Mouse (Mus musculus) ovary, adult 10 weeks (tissue): ENCODE data around the gene Mmp23. TPM values are rescaled to one million over a fixed set of nuclear protein-coding genes. Genes with fewer than 3 reads are reported as not detected.

Source experiments
- polyA plus RNA-seq: library from polyadenylated mRNA; stranded (reverse); fragments of 350-450 nt; fragmentation: Illumina TruSeq; extraction: RNeasy Lipid Tissue Mini Kit (QIAGEN cat#74804); gene quantifications from one replicate; pipeline ENCODE4 v1.2.3, GENCODE M21; 2014

Gene Mmp23
- polyA plus RNA-seq = 2.3 TPM

DNA sequence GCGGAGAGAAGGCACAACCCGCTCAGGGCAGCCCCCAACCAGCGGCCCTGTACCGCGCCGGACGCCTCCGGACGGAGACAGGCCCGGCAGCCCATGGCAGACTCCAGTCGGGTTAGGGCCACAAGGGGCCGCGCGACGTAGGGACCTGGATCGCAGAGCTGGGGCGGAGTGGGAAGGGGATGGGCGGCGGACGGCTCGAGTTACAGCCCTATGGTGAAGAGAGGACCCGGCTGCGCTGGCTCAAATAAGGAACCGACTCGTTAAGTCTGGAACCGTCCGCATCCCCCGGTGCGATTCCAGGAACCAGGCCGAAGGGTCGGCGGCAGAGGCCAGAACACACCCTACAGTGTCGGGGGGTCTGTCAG lies at the start of gene Mmp23:
Gene Mmp23 (minus strand): TSS at position 299 of the 365 bp plus-strand sequence.

GRCm38 (mm10) chr4:155694111-155694481 lies 40.9 kb upstream of the Mmp23 start, which contains the start of gene Fndc10:
Gene Fndc10 (plus strand): TSS chr4:155694342.

DNA sequence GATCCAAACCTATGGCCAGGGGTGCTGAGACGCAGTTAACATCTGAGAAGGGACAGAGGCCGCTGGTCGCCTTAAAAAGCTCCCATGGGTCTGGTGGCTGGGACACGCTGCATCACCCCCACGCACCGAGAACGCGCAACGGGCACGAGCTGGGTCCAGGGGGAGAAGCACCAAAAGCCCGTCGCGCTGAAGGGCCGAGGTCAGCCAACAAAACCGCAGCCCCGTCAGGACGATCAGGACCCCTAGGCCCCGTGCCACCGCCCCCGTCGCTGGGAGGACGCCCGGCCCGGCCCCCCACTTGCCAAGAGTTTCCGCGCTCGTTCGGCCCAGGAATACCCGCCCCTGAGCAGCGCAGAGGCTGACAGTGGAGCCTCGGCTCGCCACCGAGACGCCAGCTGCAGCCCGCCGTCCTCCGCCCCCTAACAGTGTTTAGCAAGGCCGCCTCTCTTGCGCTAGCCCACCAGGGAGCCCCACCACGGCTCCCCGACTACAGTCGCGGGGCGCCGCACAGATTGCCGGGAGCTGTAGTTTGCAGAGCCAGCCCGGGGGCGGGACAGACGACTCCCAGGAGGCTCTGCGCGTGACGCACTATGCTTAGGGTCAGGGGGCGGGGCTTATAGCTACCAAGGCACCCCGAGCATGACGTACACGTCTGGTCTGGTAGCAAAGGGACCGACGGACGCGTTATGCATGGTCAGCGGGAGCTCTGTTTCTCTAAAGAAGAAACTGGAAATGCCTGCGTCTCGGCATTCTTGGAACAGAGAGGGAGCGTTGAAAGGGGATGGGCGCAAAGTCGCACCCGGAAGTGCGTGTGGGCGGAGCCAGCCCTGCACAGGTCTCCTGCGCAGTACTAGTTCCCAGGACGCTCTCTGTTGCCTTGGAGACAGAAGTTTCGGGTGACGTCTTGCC lies 15.8 kb upstream of the Mmp23 start, which contains the start of gene Mib2:
Gene Mib2 (minus strand): TSS at position 510 of the 909 bp plus-strand sequence.

DNA sequence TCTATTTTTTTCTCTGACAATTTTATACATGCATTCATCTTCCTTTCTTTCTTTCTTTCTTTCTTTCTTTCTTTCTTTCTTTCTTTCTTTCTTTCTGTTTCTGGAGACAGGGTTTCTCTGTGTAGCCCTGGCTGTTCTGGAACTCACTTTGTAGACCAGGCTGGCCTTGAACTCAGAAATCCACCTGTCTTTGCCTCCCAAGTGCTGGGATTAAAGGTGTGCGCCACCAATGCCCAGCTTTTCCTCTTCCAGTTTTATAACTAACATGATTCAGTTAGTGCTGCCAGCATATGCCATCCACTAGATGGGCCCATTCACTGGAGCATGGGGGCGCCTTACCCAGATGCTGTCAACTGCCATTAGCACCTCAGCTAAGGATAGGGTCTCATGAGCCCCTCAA lies 7.9 kb downstream of the Mmp23 start, which contains the start of gene Gm10563:
Gene Gm10563 (minus strand): TSS at position 101 of the 400 bp plus-strand sequence.

GRCm38 (mm10) chr4:155624338-155625291 lies 28.6 kb downstream of the Mmp23 start, which contains the start of gene Cdk11b:
Gene Cdk11b (plus strand): TSS chr4:155624854.

DNA sequence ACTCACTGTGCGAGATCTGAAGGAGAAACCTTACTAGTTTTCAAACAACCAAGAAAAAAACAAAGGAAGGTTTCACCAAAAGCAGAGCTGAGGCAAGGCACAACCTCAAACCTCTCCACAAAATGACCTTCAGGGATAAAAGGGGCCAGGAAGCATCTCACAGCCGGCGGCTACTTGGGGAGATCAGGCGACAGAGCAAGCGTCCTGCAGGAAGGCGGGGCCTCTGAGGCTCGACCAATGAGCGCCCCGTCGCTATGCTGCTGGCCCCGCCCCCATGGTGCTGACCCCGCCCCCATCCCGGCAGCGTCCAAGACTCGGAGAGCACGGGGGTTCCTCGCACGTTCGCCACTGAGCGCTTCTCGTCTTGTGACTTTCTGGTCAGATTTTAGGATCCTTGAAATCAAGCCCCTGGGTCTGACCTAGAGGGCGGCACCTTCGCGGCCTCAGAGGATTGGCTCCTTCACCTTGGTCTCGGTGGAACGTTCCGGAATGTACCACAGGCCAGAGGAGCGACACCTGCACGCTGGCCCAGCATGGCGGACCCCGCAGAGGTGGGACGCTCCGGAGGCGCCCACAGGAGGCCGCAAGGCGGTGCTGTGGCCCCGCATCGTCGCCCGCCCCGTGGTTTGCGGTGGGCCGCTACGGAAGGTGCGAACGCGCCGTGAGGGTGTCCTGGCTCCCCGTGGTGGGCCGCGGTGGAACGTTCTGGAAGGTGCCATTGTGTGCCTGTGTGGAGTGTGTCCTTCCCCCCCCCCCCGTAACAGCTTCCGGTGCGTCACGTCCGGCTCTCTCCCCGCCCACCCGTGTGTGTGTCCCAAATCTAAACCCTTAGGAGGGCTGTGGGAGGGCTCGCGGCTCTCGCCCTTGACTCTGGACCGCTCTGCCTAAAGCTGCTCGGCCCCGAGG lies 51.8 kb downstream of the Mmp23 start, which contains the start of gene Slc35e2:
Gene Slc35e2 (plus strand): TSS at position 326 of the 906 bp plus-strand sequence.

Other genes starting within 250 kb of the Mmp23 start
- 1.4 TPM for gene Cfap74, start 244.2 kb downstream of the Mmp23 start, polyA plus RNA-seq
- gene Tmem52, start 184.3 kb downstream of the Mmp23 start, polyA plus RNA-seq = not detected
- gene Gnb1, start 162.0 kb downstream of the Mmp23 start, polyA plus RNA-seq = 275 TPM
- 50.3 TPM for gene Nadk, start 91.0 kb downstream of the Mmp23 start, polyA plus RNA-seq
- 23.0 TPM for gene Slc35e2, start 52.0 kb downstream of the Mmp23 start, polyA plus RNA-seq
- gene Cdk11b, start 28.5 kb downstream of the Mmp23 start, polyA plus RNA-seq = 76.8 TPM
- gene Gm10563, start 8.0 kb downstream of the Mmp23 start, polyA plus RNA-seq = not detected
- gene Mib2, start 15.8 kb upstream of the Mmp23 start, polyA plus RNA-seq = 2.0 TPM
- gene Fndc10, start 41.0 kb upstream of the Mmp23 start, polyA plus RNA-seq = 0.29 TPM
- 75.1 TPM for gene Ssu72, start 51.4 kb upstream of the Mmp23 start, polyA plus RNA-seq
- not detected for gene Tmem240, start 81.4 kb upstream of the Mmp23 start, polyA plus RNA-seq
- 5.5 TPM for gene Atad3a, start 107.7 kb upstream of the Mmp23 start, polyA plus RNA-seq
- gene Vwa1, start 121.3 kb upstream of the Mmp23 start, polyA plus RNA-seq = 1.6 TPM
- gene Tmem88b, start 132.5 kb upstream of the Mmp23 start, polyA plus RNA-seq = 0.77 TPM
- not detected for gene Ankrd65, start 137.1 kb upstream of the Mmp23 start, polyA plus RNA-seq
- gene Mrpl20, start 149.5 kb upstream of the Mmp23 start, polyA plus RNA-seq = 34.3 TPM
- 39.8 TPM for gene Ccnl2, start 159.1 kb upstream of the Mmp23 start, polyA plus RNA-seq
- gene Aurkaip1, start 177.9 kb upstream of the Mmp23 start, polyA plus RNA-seq = 3.9 TPM
- 108 TPM for gene Mxra8, start 186.3 kb upstream of the Mmp23 start, polyA plus RNA-seq
- gene Dvl1, start 194.0 kb upstream of the Mmp23 start, polyA plus RNA-seq = 0.94 TPM
- not detected for gene Tas1r3, start 210.0 kb upstream of the Mmp23 start, polyA plus RNA-seq
- 3.6 TPM for gene Cptp, start 216.1 kb upstream of the Mmp23 start, polyA plus RNA-seq
- 2.1 TPM for gene Ints11, start 216.2 kb upstream of the Mmp23 start, polyA plus RNA-seq
- gene Pusl1, start 238.4 kb upstream of the Mmp23 start, polyA plus RNA-seq = 0.77 TPM
- gene Acap3, start 238.4 kb upstream of the Mmp23 start, polyA plus RNA-seq = 0.48 TPM